Mouse (Mus musculus): Measurements from ENCODE around the gene Ajuba. TPM values are rescaled to one million over a fixed set of nuclear protein-coding genes. Genes with fewer than 3 reads are reported as not detected.

Ajuba gene
- polyA plus RNA-seq, 1 experiment = 0.91 TPM

- H3K4me1 ChIP-seq (ENCODE audit: control insufficient read depth, insufficient read depth, low read length) = no peaks in the 10 kb centered on the region
- no peak overlapping the region for H3K4me3 ChIP-seq (ENCODE audit: insufficient read depth, low read length)
- H3K27ac ChIP-seq (ENCODE audit: insufficient read depth, low read depth, low read length) = no peak overlapping the region
- no peak for TF ChIP-seq CTCF (IDR thresholded peaks at IDR 0.05; ENCODE audit: low read depth, low read length)
- no peak for TF ChIP-seq POLR2A (IDR thresholded peaks at IDR 0.05; ENCODE audit: borderline replicate concordance, low read depth, low read length)
These were observed 17.5 kb upstream of the Ajuba start for GRCm38 (mm10) chr14:54594631-54595414.

- Histone ChIP-seq H3K4me1 (ENCODE audit: control insufficient read depth, insufficient read depth, low read length) (peaks cover under 1% of the 10 kb centered on the region), H3K27ac (ENCODE audit: insufficient read depth, low read depth, low read length) (no peak overlapping the region), H3K4me3 (ENCODE audit: insufficient read depth, low read length) (no peak overlapping the region)
- no peak for TF ChIP-seq CTCF (IDR thresholded peaks at IDR 0.05; ENCODE audit: low read depth, low read length)
- TF ChIP-seq POLR2A (IDR thresholded peaks at IDR 0.05; ENCODE audit: borderline replicate concordance, low read depth, low read length) = no peak
These were observed 16.7 kb upstream of the Ajuba start for GRCm38 (mm10) chr14:54594055-54594454.

GRCm38 (mm10) chr14:54592319-54592934 is 15.1 kb upstream of the Ajuba start:
- Histone ChIP-seq H3K27ac (ENCODE audit: insufficient read depth, low read depth, low read length) (no peak overlapping the region), H3K4me3 (ENCODE audit: insufficient read depth, low read length) (no peak overlapping the region)
- TF ChIP-seq CTCF (IDR thresholded peaks at IDR 0.05; ENCODE audit: low read depth, low read length) = no peak
- TF ChIP-seq POLR2A (IDR thresholded peaks at IDR 0.05; ENCODE audit: borderline replicate concordance, low read depth, low read length) = no peak

GRCm38 (mm10) chr14:54591056-54591455 is 13.7 kb upstream of the Ajuba start:
- Histone ChIP-seq H3K27ac (ENCODE audit: insufficient read depth, low read depth, low read length) (no peak overlapping the region), H3K4me3 (ENCODE audit: insufficient read depth, low read length) (no peak overlapping the region), H3K4me1 (ENCODE audit: control insufficient read depth, insufficient read depth, low read length) (peaks cover 3% of the 10 kb centered on the region)
- TF ChIP-seq CTCF (IDR thresholded peaks at IDR 0.05; ENCODE audit: low read depth, low read length) (no peak), POLR2A (IDR thresholded peaks at IDR 0.05; ENCODE audit: borderline replicate concordance, low read depth, low read length) (no peak)

More at GRCm38 (mm10) chr14:54592319-54592934, 15.1 kb upstream of the Ajuba start:
- H3K4me1 ChIP-seq (ENCODE audit: control insufficient read depth, insufficient read depth, low read length) = peaks cover 3% of the 10 kb centered on the region

DNA sequence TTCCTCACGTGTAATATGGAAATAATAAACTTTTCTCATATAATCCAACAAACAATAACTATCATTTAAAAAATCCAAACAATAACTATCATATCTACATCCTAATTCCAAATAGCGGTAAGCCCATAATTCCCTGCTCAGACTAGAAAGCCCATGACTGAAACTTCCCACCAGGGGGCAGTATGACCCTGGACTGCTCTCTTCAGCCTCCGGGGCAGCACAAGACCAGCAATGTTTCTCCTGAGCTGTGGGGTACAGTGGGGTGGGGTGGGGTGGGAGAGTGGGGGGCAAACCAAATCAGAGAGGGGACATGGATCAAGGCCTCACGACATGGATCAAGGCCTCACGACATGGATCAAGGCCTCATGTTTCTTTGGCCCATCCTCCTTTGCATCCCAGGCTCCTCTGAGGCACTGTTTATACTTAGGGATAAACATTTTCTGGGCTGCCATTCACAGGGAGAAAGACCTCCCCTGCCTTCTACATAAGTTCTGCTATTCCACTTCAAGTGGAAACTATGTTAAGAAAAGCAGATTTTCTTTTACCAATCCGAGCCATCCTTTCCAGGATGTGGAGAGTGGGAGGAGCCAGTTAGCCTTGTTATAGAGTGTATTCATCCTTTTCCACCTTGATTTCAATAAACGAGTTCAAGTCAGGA is 6.5 kb upstream of the Ajuba start:
- H3K27ac ChIP-seq (ENCODE audit: insufficient read depth, low read depth, low read length) = no peak overlapping the region
- peaks cover 13% of the 10 kb centered on the region for H3K4me1 ChIP-seq (ENCODE audit: control insufficient read depth, insufficient read depth, low read length)
- TF ChIP-seq POLR2A (IDR thresholded peaks at IDR 0.05; ENCODE audit: borderline replicate concordance, low read depth, low read length) (no peak), CTCF (IDR thresholded peaks at IDR 0.05; ENCODE audit: low read depth, low read length) (peak; percentile 65)
- H3K4me3 ChIP-seq (ENCODE audit: insufficient read depth, low read length) = no peak overlapping the region

DNA sequence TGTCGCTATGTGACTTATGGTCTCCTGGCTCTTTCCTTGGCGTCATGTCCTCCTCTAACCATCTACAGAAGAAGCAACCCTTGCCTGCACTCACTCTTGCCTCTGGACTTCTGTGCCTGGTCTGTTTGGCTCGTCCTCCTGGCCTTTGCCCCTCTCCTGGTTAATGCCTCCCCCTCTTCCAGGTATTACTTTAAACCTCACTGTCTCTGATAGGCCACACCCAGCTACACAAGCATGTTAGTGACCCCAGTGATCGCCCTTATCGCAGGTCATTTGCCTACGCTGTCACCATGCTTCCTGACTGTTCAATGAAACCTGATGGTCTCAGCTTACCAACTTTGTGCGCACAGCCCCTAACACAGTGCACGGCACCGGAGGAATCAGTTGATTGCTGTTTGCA is 5.2 kb upstream of the Ajuba start:
- peaks cover 14% of the 10 kb centered on the region for H3K4me1 ChIP-seq (ENCODE audit: control insufficient read depth, insufficient read depth, low read length)
- no peak for TF ChIP-seq POLR2A (IDR thresholded peaks at IDR 0.05; ENCODE audit: borderline replicate concordance, low read depth, low read length)
- TF ChIP-seq CTCF (IDR thresholded peaks at IDR 0.05; ENCODE audit: low read depth, low read length) = no peak
- H3K4me3 ChIP-seq (ENCODE audit: insufficient read depth, low read length) = no peak overlapping the region
- H3K27ac ChIP-seq (ENCODE audit: insufficient read depth, low read depth, low read length) = no peak overlapping the region

DNA sequence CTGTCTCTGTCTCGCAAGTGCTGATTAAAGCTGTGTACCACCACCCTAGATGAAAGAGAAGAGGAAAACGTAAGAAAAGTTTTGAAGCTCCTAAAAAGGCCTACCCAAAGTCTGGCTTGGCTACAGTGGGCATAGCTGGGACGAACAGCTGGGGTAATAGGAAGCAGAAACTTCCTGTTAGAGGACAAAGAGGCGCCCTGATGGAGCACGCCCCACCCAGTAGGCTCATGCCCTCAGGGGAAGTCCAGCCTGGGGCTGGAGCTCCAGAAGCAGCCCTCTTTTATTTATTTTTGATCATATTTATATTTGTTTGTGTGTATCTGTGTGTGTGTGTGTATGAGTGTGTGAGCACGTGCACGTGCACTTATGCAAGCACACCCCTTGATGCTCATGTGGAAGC is 2.3 kb upstream of the Ajuba start:
- Histone ChIP-seq H3K4me3 (ENCODE audit: insufficient read depth, low read length) (no peak overlapping the region), H3K4me1 (ENCODE audit: control insufficient read depth, insufficient read depth, low read length) (peaks cover 14% of the 10 kb centered on the region), H3K27ac (ENCODE audit: insufficient read depth, low read depth, low read length) (peak overlapping the region; percentile 28)
- TF ChIP-seq CTCF (IDR thresholded peaks at IDR 0.05; ENCODE audit: low read depth, low read length) = no peak
- TF ChIP-seq POLR2A (IDR thresholded peaks at IDR 0.05; ENCODE audit: borderline replicate concordance, low read depth, low read length) = no peak

DNA sequence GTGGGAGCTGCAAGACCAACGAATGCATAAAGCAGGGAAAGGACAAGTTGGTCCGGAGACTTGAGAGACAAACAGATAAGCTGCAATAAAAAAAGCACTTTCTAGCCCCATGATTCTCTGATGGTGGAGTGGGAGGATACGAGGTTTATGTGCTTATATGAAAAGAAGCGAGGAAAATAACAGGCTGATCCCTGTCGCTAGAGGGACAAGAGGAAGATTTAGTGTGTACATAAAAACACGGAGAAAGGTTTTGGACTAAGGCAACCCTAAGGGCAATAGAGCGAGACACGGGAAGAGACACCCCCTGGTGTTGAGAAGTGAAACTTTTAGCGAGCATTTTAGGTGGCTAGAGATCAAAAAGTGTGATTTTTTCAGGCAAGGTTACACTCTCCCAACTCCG is 705 bp upstream of the Ajuba start:
- H3K4me1 ChIP-seq (ENCODE audit: control insufficient read depth, insufficient read depth, low read length) = peaks cover 14% of the 10 kb centered on the region
- no peak for TF ChIP-seq CTCF (IDR thresholded peaks at IDR 0.05; ENCODE audit: low read depth, low read length)
- no peak for TF ChIP-seq POLR2A (IDR thresholded peaks at IDR 0.05; ENCODE audit: borderline replicate concordance, low read depth, low read length)
- peak overlapping the region; percentile 66 for H3K4me3 ChIP-seq (ENCODE audit: insufficient read depth, low read length)
- peak overlapping the region; percentile 3 for H3K27ac ChIP-seq (ENCODE audit: insufficient read depth, low read depth, low read length)

GRCm38 (mm10) chr14:54576241-54577088 is 893 bp downstream of the Ajuba start:
- TF ChIP-seq CTCF (IDR thresholded peaks at IDR 0.05; ENCODE audit: low read depth, low read length) (no peak), POLR2A (IDR thresholded peaks at IDR 0.05; ENCODE audit: borderline replicate concordance, low read depth, low read length) (no peak)
- Histone ChIP-seq H3K4me3 (ENCODE audit: insufficient read depth, low read length) (peak overlapping the region; percentile 66), H3K4me1 (ENCODE audit: control insufficient read depth, insufficient read depth, low read length) (peaks cover 14% of the 10 kb centered on the region), H3K27ac (ENCODE audit: insufficient read depth, low read depth, low read length) (no peak overlapping the region)
